Mouse (Mus musculus): ENCODE data around the gene Afmid. TPM values are rescaled to one million over a fixed set of nuclear protein-coding genes. Genes with fewer than 3 reads are reported as not detected.

Afmid gene
- total and polyA plus RNA-seq, 3 experiments, result 3.3 to 3.8 TPM; not detected in 1

DNA sequence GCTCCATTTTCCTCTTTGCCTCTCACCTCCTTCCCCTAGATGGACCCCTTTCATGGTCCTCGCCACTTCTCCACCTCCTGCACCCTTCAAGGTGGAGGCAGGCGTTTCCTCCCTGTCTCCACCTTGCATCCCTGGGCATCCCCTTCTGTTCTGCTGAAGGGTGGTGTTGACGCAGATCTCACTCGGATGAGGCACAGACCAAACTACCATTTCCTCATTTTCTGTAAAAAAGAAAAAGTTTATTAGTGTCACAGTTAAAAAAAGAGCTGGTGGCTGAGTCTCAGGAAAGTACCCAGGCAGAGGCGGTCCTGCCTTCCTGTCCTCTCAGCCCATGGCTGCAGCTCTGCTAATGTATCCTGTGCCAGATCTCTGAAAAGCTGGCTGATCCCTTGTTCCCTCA lies 26.6 kb upstream of the Afmid start:
- Histone ChIP-seq H3K4me3 (ENCODE audit: control insufficient read depth in 1 of 2, insufficient read depth in 1 of 2, low read depth in 2 of 2, low read length in 2 of 2) (no peak overlapping the region), H3K79me2 (ENCODE audit: control insufficient read depth, insufficient read depth, low read length, poor library complexity) (no peaks in the 10 kb centered on the region), H3K27me3 (ENCODE audit: control insufficient read depth in 1 of 2, insufficient read depth in 2 of 2, low read length in 2 of 2) (no peaks in the 10 kb centered on the region), H3K4me1 (ENCODE audit: control insufficient read depth in 1 of 2, insufficient read depth in 2 of 2, low read length in 2 of 2) (peaks cover 11 to 30% of the 10 kb centered on the region in 2 experiments), H3K36me3 (ENCODE audit: control insufficient read depth in 1 of 2, insufficient read depth in 2 of 2, low read length in 2 of 2) (peaks cover 0 to 20% of the 10 kb centered on the region in 2 experiments; a peak in 2 of 4 replicates), H3K9ac (ENCODE audit: control insufficient read depth, low read depth, low read length, poor library complexity, severe bottlenecking) (no peak overlapping the region), H3K9me3 (replicated peaks; ENCODE audit: insufficient read depth, low read length) (no peaks in the 10 kb centered on the region), H3K27ac (ENCODE audit: control insufficient read depth, low read depth, low read length) (no peak overlapping the region)
- peak; percentile 45 for DNase-seq (ENCODE audit: low read depth, low spot score)
- no peak for TF ChIP-seq MAX (IDR thresholded peaks at IDR 0.05; ENCODE audit: low read length)
- no peak for TF ChIP-seq POLR2A (IDR thresholded peaks at IDR 0.05; ENCODE audit: control insufficient read depth in 1 of 2, insufficient read depth in 1 of 2, low read depth in 1 of 2, low read length in 2 of 2, poor library complexity in 1 of 2)
- no peak for TF ChIP-seq EP300 (IDR thresholded peaks at IDR 0.05; ENCODE audit: low read depth in 1 of 2, low read length in 2 of 2)
- TF ChIP-seq ETS1 (IDR thresholded peaks at IDR 0.05; ENCODE audit: low read depth, low read length), result no peak
- TF ChIP-seq MAFK (IDR thresholded peaks at IDR 0.05; ENCODE audit: borderline replicate concordance, low read depth, low read length), result no peak

DNA sequence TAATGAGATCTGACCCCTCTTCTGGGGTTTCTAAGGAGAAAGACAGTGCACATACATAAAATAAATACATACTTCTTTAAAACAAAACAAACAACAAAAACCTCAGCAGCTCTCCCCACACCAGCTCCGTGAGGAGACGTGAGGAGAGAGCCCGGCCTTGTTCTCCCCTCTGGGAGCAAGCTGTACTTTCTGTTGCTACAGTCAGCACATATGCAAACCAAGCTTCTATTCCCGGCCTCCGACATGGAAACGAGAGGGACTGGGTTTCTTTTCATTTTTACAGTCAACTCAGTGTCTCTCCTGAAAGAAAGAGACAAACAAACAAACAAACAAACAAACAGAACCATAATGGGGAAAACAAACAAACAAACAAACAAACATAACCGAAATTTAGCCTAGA lies 25.7 kb upstream of the Afmid start:
- H3K27me3 ChIP-seq (ENCODE audit: control insufficient read depth in 1 of 2, insufficient read depth in 2 of 2, low read length in 2 of 2), result no peaks in the 10 kb centered on the region
- peaks cover 11 to 30% of the 10 kb centered on the region in 2 experiments for H3K4me1 ChIP-seq (ENCODE audit: control insufficient read depth in 1 of 2, insufficient read depth in 2 of 2, low read length in 2 of 2)
- no peak overlapping the region for H3K4me3 ChIP-seq (ENCODE audit: control insufficient read depth in 1 of 2, insufficient read depth in 1 of 2, low read depth in 2 of 2, low read length in 2 of 2)
- TF ChIP-seq TCF12 (IDR thresholded peaks at IDR 0.05; ENCODE audit: low read depth, low read length) (no peak), SIN3A (IDR thresholded peaks at IDR 0.05; ENCODE audit: low read length) (no peak), MXI1 (IDR thresholded peaks at IDR 0.05; ENCODE audit: low read depth, low read length) (no peak)
- H3K79me2 ChIP-seq (ENCODE audit: control insufficient read depth, insufficient read depth, low read length, poor library complexity), result no peaks in the 10 kb centered on the region
- H3K27ac ChIP-seq (ENCODE audit: control insufficient read depth, low read depth, low read length), result no peak overlapping the region
- DNase-seq (ENCODE audit: low read depth, low spot score), result no peak
- no peak overlapping the region for H3K9ac ChIP-seq (ENCODE audit: control insufficient read depth, low read depth, low read length, poor library complexity, severe bottlenecking)
- H3K9me3 ChIP-seq (replicated peaks; ENCODE audit: insufficient read depth, low read length), result no peaks in the 10 kb centered on the region
- peaks cover 0 to 20% of the 10 kb centered on the region in 2 experiments; a peak in 2 of 4 replicates for H3K36me3 ChIP-seq (ENCODE audit: control insufficient read depth in 1 of 2, insufficient read depth in 2 of 2, low read length in 2 of 2)

GRCm38 (mm10) chr11:117801650-117802049 lies 24.1 kb upstream of the Afmid start:
- DNase-seq (ENCODE audit: low read depth, low spot score), result no peak
- H3K27ac ChIP-seq (ENCODE audit: control insufficient read depth, low read depth, low read length), result no peak overlapping the region
- peaks cover 0 to 20% of the 10 kb centered on the region in 2 experiments; a peak in 2 of 4 replicates for H3K36me3 ChIP-seq (ENCODE audit: control insufficient read depth in 1 of 2, insufficient read depth in 2 of 2, low read length in 2 of 2)
- H3K9ac ChIP-seq (ENCODE audit: control insufficient read depth, low read depth, low read length, poor library complexity, severe bottlenecking), result no peak overlapping the region
- no peaks in the 10 kb centered on the region for H3K9me3 ChIP-seq (replicated peaks; ENCODE audit: insufficient read depth, low read length)
- H3K27me3 ChIP-seq (ENCODE audit: control insufficient read depth in 1 of 2, insufficient read depth in 2 of 2, low read length in 2 of 2), result no peaks in the 10 kb centered on the region
- peaks cover 11 to 30% of the 10 kb centered on the region in 2 experiments for H3K4me1 ChIP-seq (ENCODE audit: control insufficient read depth in 1 of 2, insufficient read depth in 2 of 2, low read length in 2 of 2)
- TF ChIP-seq USF1 (IDR thresholded peaks at IDR 0.05; ENCODE audit: low read depth, low read length) (no peak), E2F4 (IDR thresholded peaks at IDR 0.05; ENCODE audit: borderline replicate concordance, low read depth, low read length) (no peak), SMC3 (IDR thresholded peaks at IDR 0.05; ENCODE audit: low read depth, low read length) (no peak), ZNF384 (IDR thresholded peaks at IDR 0.05; ENCODE audit: low read depth, low read length) (no peak), TCF12 (IDR thresholded peaks at IDR 0.05; ENCODE audit: low read depth, low read length) (no peak)
- no peaks in the 10 kb centered on the region for H3K79me2 ChIP-seq (ENCODE audit: control insufficient read depth, insufficient read depth, low read length, poor library complexity)
- no peak overlapping the region for H3K4me3 ChIP-seq (ENCODE audit: control insufficient read depth in 1 of 2, insufficient read depth in 1 of 2, low read depth in 2 of 2, low read length in 2 of 2)
